Mouse (Mus musculus) stomach, embryonic 14.5 days (tissue): ENCODE results near the gene Mfsd2a. TPM values are rescaled to one million over a fixed set of nuclear protein-coding genes. Genes with fewer than 3 reads are reported as not detected.

Source experiments
- ATAC-seq: fragments of 200-750 bp; cut with Nextera tagmentation; 2 replicates; pipeline ENCODE4 v1.8.0; 2017; ENCODE audit warnings: low read depth, moderate TSS enrichment; ENCODE audit not compliant: insufficient number of reproducible peaks, insufficient read depth, low FRiP score
- H3K27ac ChIP-seq: fragments of 300-500 bp; sonication (generic); 2 replicates; pipeline ENCODE4 v1.5.1; 2014; ENCODE audit warnings: mild to moderate bottlenecking, low read length, moderate library complexity, mixed read lengths
- H3K27me3 ChIP-seq: fragments of 300-500 bp; sonication (generic); 2 replicates; pipeline ENCODE4 v1.6.1; 2014; ENCODE audit warnings: low read length, control low read depth, mixed read lengths; ENCODE audit not compliant: control insufficient read depth, insufficient read depth
- H3K36me3 ChIP-seq: fragments of 300-500 bp; sonication (generic); 2 replicates; pipeline ENCODE4 v1.6.1; 2014; ENCODE audit warnings: mild to moderate bottlenecking, control low read depth, low read length, moderate library complexity, mixed read lengths; ENCODE audit not compliant: control insufficient read depth, insufficient read depth
- H3K4me1 ChIP-seq: fragments of 300-500 bp; sonication (generic); 2 replicates; pipeline ENCODE4 v1.6.1; 2014; ENCODE audit warnings: low read length, control low read depth, mixed read lengths; ENCODE audit not compliant: control insufficient read depth, insufficient read depth
- H3K4me2 ChIP-seq: fragments of 300-500 bp; sonication (generic); replicated peaks from 2 replicates; pipeline ENCODE4 v1.6.1; 2014; ENCODE audit warnings: low read depth, low read length, control low read depth
- H3K4me3 ChIP-seq: fragments of 300-500 bp; sonication (generic); 2 replicates; pipeline ENCODE4 v1.5.1; 2014; ENCODE audit warnings: low read depth, low read length, control low read depth
- H3K9ac ChIP-seq: fragments of 300-500 bp; sonication (generic); replicated peaks from 2 replicates; pipeline ENCODE4 v1.6.1; 2014; ENCODE audit warnings: low read depth, mild to moderate bottlenecking, control low read depth, low read length, moderate library complexity, mixed read lengths
- H3K9me3 ChIP-seq: fragments of 300-500 bp; sonication (generic); 2 replicates; pipeline ENCODE4 v1.6.1; 2016; ENCODE audit warnings: low read depth, low read length, control low read depth; ENCODE audit not compliant: control insufficient read depth
- WGBS: fragments of 180-500 bp; shearing (Covaris S2); extraction: QIAGEN DNeasy Blood & Tissue Kit; methylation state at CpG from one replicate; pipeline ENCODE4 v1.1.7; 2014; 5-methylcytosine and 5-hydroxymethylcytosine counted together
- polyA plus RNA-seq: library from polyadenylated mRNA; unstranded; fragments of >200 nt; fragmentation: Nextera tagmentation; extraction: Ambion mirVana; gene quantifications from 2 replicates; pipeline ENCODE4 v1.2.1, GENCODE M21; 2014

Gene Mfsd2a
- 1.8 and 2.5 TPM in 2 replicates for polyA plus RNA-seq

- no peaks in the 10 kb centered on the region for H3K27me3 ChIP-seq
- H3K4me1 ChIP-seq, result peaks cover 5% of the 10 kb centered on the region
- no peak within 1 kb of the TSS for H3K27ac ChIP-seq
- no peaks in the 10 kb centered on the region for H3K36me3 ChIP-seq
- H3K9me3 ChIP-seq, result no peaks in the 10 kb centered on the region
- ATAC-seq, result peak; percentile 80
- peak within 1 kb of the TSS; percentile 57 for H3K4me3 ChIP-seq
- H3K9ac ChIP-seq, result peak within 1 kb of the TSS; percentile 38
- 2% methylated on average over 27 of the region's 27 CpGs for WGBS
- peak within 1 kb of the TSS; percentile 99 for H3K4me2 ChIP-seq
These were observed at the start of gene Mfsd2a for GRCm38 (mm10) chr4:122961100-122961567. Gene Mfsd2a (minus strand): TSS chr4:122961188.

- H3K9me3 ChIP-seq, result no peaks in the 10 kb centered on the region
- peaks cover 15% of the 10 kb centered on the region; the same call in 1 of the 2 replicates for H3K4me1 ChIP-seq
- 15% methylated on average over 15 of the region's 15 CpGs for WGBS
- no peak overlapping the region for H3K4me3 ChIP-seq
- no peaks in the 10 kb centered on the region for H3K27me3 ChIP-seq
- H3K27ac ChIP-seq, result no peak overlapping the region
- peak; percentile 44; the same call in 1 of the 2 replicates for ATAC-seq
- H3K9ac ChIP-seq, result no peak overlapping the region
- H3K4me2 ChIP-seq, result 0 out of 2 replicates have a peak overlapping the region, but pooled peaks have one; percentile 11
- H3K36me3 ChIP-seq, result peaks cover 7% of the 10 kb centered on the region; the same call in 1 of the 2 replicates
These were observed 44.3 kb upstream of the Mfsd2a start for GRCm38 (mm10) chr4:123005054-123005966.

GRCm38 (mm10) chr4:123000617-123001342 lies 39.8 kb upstream of the Mfsd2a start:
- no peaks in the 10 kb centered on the region for H3K9me3 ChIP-seq
- H3K36me3 ChIP-seq, result peaks cover 7% of the 10 kb centered on the region; the same call in 1 of the 2 replicates
- no peak overlapping the region for H3K27ac ChIP-seq
- no peak overlapping the region for H3K9ac ChIP-seq
- WGBS, result 67% methylated on average over 17 of the region's 17 CpGs
- H3K27me3 ChIP-seq, result no peaks in the 10 kb centered on the region; the same call in 1 of the 2 replicates
- H3K4me2 ChIP-seq, result no peak overlapping the region
- H3K4me1 ChIP-seq, result peaks cover 15% of the 10 kb centered on the region; the same call in 1 of the 2 replicates
- no peak overlapping the region for H3K4me3 ChIP-seq
- ATAC-seq, result no peak

GRCm38 (mm10) chr4:123000130-123000529 lies 39.1 kb upstream of the Mfsd2a start:
- no peak overlapping the region for H3K27ac ChIP-seq
- H3K4me3 ChIP-seq, result no peak overlapping the region
- H3K9ac ChIP-seq, result no peak overlapping the region
- H3K4me2 ChIP-seq, result no peak overlapping the region
- peaks cover 9% of the 10 kb centered on the region; the same call in 1 of the 2 replicates for H3K4me1 ChIP-seq
- H3K27me3 ChIP-seq, result no peaks in the 10 kb centered on the region; the same call in 1 of the 2 replicates
- no peaks in the 10 kb centered on the region for H3K9me3 ChIP-seq
- WGBS, result 81% methylated on average over 14 of the region's 14 CpGs
- ATAC-seq, result no peak
- peaks cover 7% of the 10 kb centered on the region; the same call in 1 of the 2 replicates for H3K36me3 ChIP-seq

GRCm38 (mm10) chr4:122999263-122999691 lies 38.3 kb upstream of the Mfsd2a start:
- H3K4me3 ChIP-seq, result peak overlapping the region; percentile 81; the same call in 1 of the 2 replicates
- WGBS, result 21% methylated on average over 4 of the region's 4 CpGs

GRCm38 (mm10) chr4:122998537-122999262 lies 37.7 kb upstream of the Mfsd2a start:
- peak overlapping the region; percentile 81 for H3K4me3 ChIP-seq
- peak overlapping the region; percentile 66 for H3K4me2 ChIP-seq
- H3K4me1 ChIP-seq, result peaks cover 3% of the 10 kb centered on the region; the same call in 1 of the 2 replicates
- no peak overlapping the region for H3K27ac ChIP-seq
- H3K36me3 ChIP-seq, result peaks cover 7% of the 10 kb centered on the region; the same call in 1 of the 2 replicates
- no peaks in the 10 kb centered on the region; the same call in 1 of the 2 replicates for H3K27me3 ChIP-seq
- H3K9me3 ChIP-seq, result no peaks in the 10 kb centered on the region
- no peak; the same call in 1 of the 2 replicates for ATAC-seq
- H3K9ac ChIP-seq, result no peak overlapping the region
- WGBS, result 21% methylated on average over 12 of the region's 12 CpGs

More at GRCm38 (mm10) chr4:122999263-122999691, 38.3 kb upstream of the Mfsd2a start:
- Histone ChIP-seq H3K9ac (no peak overlapping the region), H3K4me2 (peak overlapping the region; percentile 66), H3K4me1 (peaks cover 3% of the 10 kb centered on the region; the same call in 1 of the 2 replicates), H3K9me3 (no peaks in the 10 kb centered on the region), H3K36me3 (peaks cover 7% of the 10 kb centered on the region; the same call in 1 of the 2 replicates), H3K27ac (no peak overlapping the region), H3K27me3 (no peaks in the 10 kb centered on the region; the same call in 1 of the 2 replicates)
- no peak for ATAC-seq

- peak overlapping the region; percentile 90 for H3K27ac ChIP-seq
- peaks cover 3% of the 10 kb centered on the region; the same call in 1 of the 2 replicates for H3K4me1 ChIP-seq
- under 1% methylated on average over 47 of the region's 47 CpGs for WGBS
- peak overlapping the region; percentile 66 for H3K4me2 ChIP-seq
- peaks cover 6% of the 10 kb centered on the region; the same call in 1 of the 2 replicates for H3K36me3 ChIP-seq
- H3K9me3 ChIP-seq, result no peaks in the 10 kb centered on the region
- ATAC-seq, result 0 out of 2 replicates have a peak, but pooled peaks have one; percentile 9
- H3K9ac ChIP-seq, result peak overlapping the region; percentile 69
- no peaks in the 10 kb centered on the region; the same call in 1 of the 2 replicates for H3K27me3 ChIP-seq
- H3K4me3 ChIP-seq, result peak overlapping the region; percentile 81
These were observed 35.8 kb upstream of the Mfsd2a start for GRCm38 (mm10) chr4:122996618-122997381.
